Mouse (Mus musculus): Measurements from ENCODE around the gene Pkd1.

GRCm38 (mm10) chr17:24596073-24596466 is 46.4 kb downstream of the Pkd1 start:
- TF ChIP-seq EP300 (IDR thresholded peaks at IDR 0.05) (no peak), CTCF (IDR thresholded peaks at IDR 0.05) (no peak)
